Mouse (Mus musculus) erythroblast, embryonic 14.5 days (primary cell): ENCODE measurements around the gene Aqp9. TPM values are rescaled to one million over a fixed set of nuclear protein-coding genes. Genes with fewer than 3 reads are reported as not detected.

ENCODE experiments used
- H3K27me3 ChIP-seq: 2 replicates; pipeline ENCODE4 v1.6.1; 2012; ENCODE audit warnings: inconsistent platforms; ENCODE audit not compliant: control insufficient read depth
- H3K36me3 ChIP-seq: 2 replicates; pipeline ENCODE4 v1.6.1; 2012; ENCODE audit warnings: mild to moderate bottlenecking, inconsistent platforms; ENCODE audit not compliant: control insufficient read depth
- H3K4me1 ChIP-seq: 2 replicates; pipeline ENCODE4 v1.6.1; 2012; ENCODE audit warnings: inconsistent platforms; ENCODE audit not compliant: control insufficient read depth
- H3K4me3 ChIP-seq: replicated peaks from 2 replicates; pipeline ENCODE3; 2012; ENCODE audit warnings: moderate library complexity, mild to moderate bottlenecking, inconsistent platforms
- H3K9me3 ChIP-seq: 2 replicates; pipeline ENCODE4 v1.6.1; 2012; ENCODE audit warnings: low read length, inconsistent platforms, mixed read lengths; ENCODE audit not compliant: control insufficient read depth
- GATA1 ChIP-seq: IDR thresholded peaks from 2 replicates; pipeline ENCODE4 v1.6.1; 2012; ENCODE audit warnings: low read length, inconsistent platforms, mixed read lengths
- TAL1 ChIP-seq: IDR thresholded peaks from 3 replicates; pipeline ENCODE4 v1.6.1; 2012; ENCODE audit warnings: low read length, inconsistent platforms, mixed read lengths
- polyA plus RNA-seq: library from polyadenylated mRNA; stranded (reverse); fragments of >175 nt; gene quantifications from 2 replicates; pipeline ENCODE4 v1.2.3, GENCODE M21; 2012

The Aqp9 gene
- polyA plus RNA-seq, 1 experiment, result 0.26 TPM

GRCm38 (mm10) chr9:71174316-71174975 lies 6.0 kb upstream of the Aqp9 start:
- H3K4me1 ChIP-seq, result peaks cover 63% of the 10 kb centered on the region
- H3K27me3 ChIP-seq, result no peaks in the 10 kb centered on the region

GRCm38 (mm10) chr9:71173533-71173932 lies 5.1 kb upstream of the Aqp9 start:
- no peaks in the 10 kb centered on the region for H3K9me3 ChIP-seq
- no peak overlapping the region for H3K4me3 ChIP-seq
- H3K27me3 ChIP-seq, result no peaks in the 10 kb centered on the region
- no peak for TF ChIP-seq TAL1
- no peak for TF ChIP-seq GATA1
- H3K4me1 ChIP-seq, result peaks cover 63% of the 10 kb centered on the region
- peaks cover 5% of the 10 kb centered on the region for H3K36me3 ChIP-seq

More at GRCm38 (mm10) chr9:71174316-71174975, 6.0 kb upstream of the Aqp9 start:
- no peaks in the 10 kb centered on the region; the same call in 1 of the 2 replicates for H3K36me3 ChIP-seq
- H3K4me3 ChIP-seq, result no peak overlapping the region
- no peak for TF ChIP-seq GATA1
- no peak for TF ChIP-seq TAL1
- H3K9me3 ChIP-seq, result no peaks in the 10 kb centered on the region

GRCm38 (mm10) chr9:71167473-71168215 lies 838 bp downstream of the Aqp9 start:
- Histone ChIP-seq H3K4me1 (peaks cover 89% of the 10 kb centered on the region), H3K9me3 (no peaks in the 10 kb centered on the region), H3K4me3 (no peak overlapping the region), H3K27me3 (no peaks in the 10 kb centered on the region), H3K36me3 (peaks cover 16% of the 10 kb centered on the region)
- TF ChIP-seq GATA1 (no peak), TAL1 (no peak)

GRCm38 (mm10) chr9:71166871-71167465 lies 1.5 kb downstream of the Aqp9 start:
- H3K9me3 ChIP-seq, result no peaks in the 10 kb centered on the region
- TF ChIP-seq TAL1 (no peak), GATA1 (no peak)
- H3K27me3 ChIP-seq, result no peaks in the 10 kb centered on the region
- peaks cover 16% of the 10 kb centered on the region for H3K36me3 ChIP-seq
- peaks cover 89% of the 10 kb centered on the region for H3K4me1 ChIP-seq
- H3K4me3 ChIP-seq, result peak overlapping the region; percentile 44

GRCm38 (mm10) chr9:71166019-71166705 lies 2.3 kb downstream of the Aqp9 start:
- TF ChIP-seq TAL1 (peak; percentile 99), GATA1 (peak; percentile 99)
- Histone ChIP-seq H3K4me1 (peaks cover 90% of the 10 kb centered on the region), H3K4me3 (peak overlapping the region; percentile 44), H3K36me3 (peaks cover 16% of the 10 kb centered on the region), H3K9me3 (no peaks in the 10 kb centered on the region), H3K27me3 (no peaks in the 10 kb centered on the region)

GRCm38 (mm10) chr9:71165510-71165909 lies 3.0 kb downstream of the Aqp9 start:
- Histone ChIP-seq H3K4me3 (peak overlapping the region; percentile 44), H3K4me1 (peaks cover 95% of the 10 kb centered on the region), H3K27me3 (no peaks in the 10 kb centered on the region), H3K36me3 (peaks cover 20% of the 10 kb centered on the region), H3K9me3 (no peaks in the 10 kb centered on the region)
- no peak for TF ChIP-seq TAL1

- peaks cover 95% of the 10 kb centered on the region for H3K4me1 ChIP-seq
Measured at GRCm38 (mm10) chr9:71165061-71165460, 3.4 kb downstream of the Aqp9 start.

GRCm38 (mm10) chr9:71164353-71164752 lies 4.1 kb downstream of the Aqp9 start:
- peak overlapping the region; percentile 44 for H3K4me3 ChIP-seq

More at GRCm38 (mm10) chr9:71165061-71165460, 3.4 kb downstream of the Aqp9 start:
- no peaks in the 10 kb centered on the region for H3K27me3 ChIP-seq
- H3K9me3 ChIP-seq, result no peaks in the 10 kb centered on the region
- peaks cover 24% of the 10 kb centered on the region for H3K36me3 ChIP-seq
- peak overlapping the region; percentile 44 for H3K4me3 ChIP-seq
- TF ChIP-seq GATA1, result no peak

More at GRCm38 (mm10) chr9:71164353-71164752, 4.1 kb downstream of the Aqp9 start:
- Histone ChIP-seq H3K36me3 (peaks cover 31% of the 10 kb centered on the region), H3K9me3 (no peaks in the 10 kb centered on the region), H3K27me3 (no peaks in the 10 kb centered on the region), H3K4me1 (peaks cover 98% of the 10 kb centered on the region)
- TF ChIP-seq GATA1 (no peak), TAL1 (no peak)
